Mouse (Mus musculus) lung, postnatal 0 days (tissue): ENCODE measurements around the gene Jmjd7. TPM values are rescaled to one million over a fixed set of nuclear protein-coding genes. Genes with fewer than 3 reads are reported as not detected.

Source experiments
- ATAC-seq: fragments of 200-750 bp; cut with Nextera tagmentation; 2 replicates; pipeline ENCODE4 v1.8.0; 2017; ENCODE audit warnings: moderate library complexity
- DNase-seq: peaks from one replicate; pipeline ENCODE4 v3.0.0-alpha.2; 2016; ENCODE audit warnings: low spot score
- H3K27ac ChIP-seq: fragments of 300-500 bp; sonication (generic); 2 replicates; pipeline ENCODE4 v1.5.1; 2014; ENCODE audit warnings: antibody characterized with exemption, mild to moderate bottlenecking, low read length, mixed read lengths
- H3K27me3 ChIP-seq: fragments of 300-500 bp; sonication (generic); replicated peaks from 2 replicates; pipeline ENCODE4 v1.6.1; 2014; ENCODE audit warnings: low read length, mixed read lengths; ENCODE audit not compliant: insufficient read depth
- H3K36me3 ChIP-seq: fragments of 300-500 bp; sonication (generic); 2 replicates; pipeline ENCODE4 v1.6.1; 2014; ENCODE audit warnings: low read length, mixed read lengths; ENCODE audit not compliant: insufficient read depth
- H3K4me1 ChIP-seq: fragments of 300-500 bp; sonication (generic); 2 replicates; pipeline ENCODE4 v1.6.1; 2014; ENCODE audit warnings: antibody characterized with exemption, low read depth, low read length, mixed read lengths; ENCODE audit not compliant: insufficient read depth
- H3K4me2 ChIP-seq: fragments of 300-500 bp; sonication (generic); replicated peaks from 2 replicates; pipeline ENCODE4 v1.6.1; 2014; ENCODE audit warnings: low read depth, mild to moderate bottlenecking, low read length, moderate library complexity, mixed read lengths
- H3K4me3 ChIP-seq: fragments of 300-500 bp; sonication (generic); 2 replicates; pipeline ENCODE4 v1.5.1; 2014; ENCODE audit warnings: low read depth, low read length
- H3K9ac ChIP-seq: fragments of 300-500 bp; sonication (generic); replicated peaks from 2 replicates; pipeline ENCODE4 v1.6.1; 2014; ENCODE audit warnings: low read depth, mild to moderate bottlenecking
- H3K9me3 ChIP-seq: fragments of 300-500 bp; sonication (generic); 2 replicates; pipeline ENCODE4 v1.6.1; 2016; ENCODE audit warnings: low read length, mixed read lengths
- CTCF ChIP-seq: IDR thresholded peaks from 2 replicates; pipeline ENCODE4 v1.5.1; 2016; ENCODE audit warnings: antibody characterized with exemption, mild to moderate bottlenecking
- EP300 ChIP-seq: IDR thresholded peaks from 2 replicates; pipeline ENCODE4 v1.6.1; 2016; ENCODE audit warnings: antibody characterized with exemption, mild to moderate bottlenecking, control low read depth
- WGBS: fragments of 180-500 bp; shearing (Covaris S2); extraction: QIAGEN DNeasy Blood & Tissue Kit; methylation state at CpG from one replicate; pipeline ENCODE4 v1.1.7; 2014; 5-methylcytosine and 5-hydroxymethylcytosine counted together
- polyA plus RNA-seq: library from polyadenylated mRNA; unstranded; fragments of >200 nt; fragmentation: Nextera tagmentation; extraction: Ambion mirVana; gene quantifications from 2 replicates; pipeline ENCODE4 v1.2.1, GENCODE M21; 2015

The Jmjd7 gene
- polyA plus RNA-seq: 18.1 and 22.6 TPM in 2 replicates

- H3K4me1 ChIP-seq: peaks cover 9% of the 10 kb centered on the region
- H3K4me2 ChIP-seq: peak within 1 kb of the TSS; percentile 79
- H3K36me3 ChIP-seq: peaks cover 9% of the 10 kb centered on the region; the same call in 1 of the 2 replicates
- peak within 1 kb of the TSS; percentile 73 for H3K9ac ChIP-seq
- no peaks in the 10 kb centered on the region for H3K27me3 ChIP-seq
- H3K9me3 ChIP-seq: no peaks in the 10 kb centered on the region
- ATAC-seq (peak; percentile 91), DNase-seq (peak; percentile 97)
- H3K27ac ChIP-seq: peak within 1 kb of the TSS; percentile 90
- 5% methylated on average over 50 of the region's 50 CpGs for WGBS
- peak; percentile 53 for TF ChIP-seq EP300
- peak; percentile 39 for TF ChIP-seq CTCF
- H3K4me3 ChIP-seq: peak within 1 kb of the TSS; percentile 59
Observed at GRCm38 (mm10) chr2:120026984-120027949, at the start of gene Jmjd7, which contains the start of gene Gm28042. TSS of gene Jmjd7 (plus strand) at chr2:120027483. TSS of gene Gm28042 (plus strand) at chr2:120027493.

GRCm38 (mm10) chr2:119980343-119980986, 46.8 kb upstream of the Jmjd7 start:
- TF ChIP-seq EP300: no peak
- TF ChIP-seq CTCF: no peak
- Histone ChIP-seq H3K4me3 (no peak overlapping the region), H3K27ac (no peak overlapping the region), H3K36me3 (no peaks in the 10 kb centered on the region), H3K9ac (no peak overlapping the region), H3K4me2 (no peak overlapping the region), H3K27me3 (no peaks in the 10 kb centered on the region), H3K4me1 (peaks cover 3% of the 10 kb centered on the region; the same call in 1 of the 2 replicates), H3K9me3 (no peaks in the 10 kb centered on the region)
- 70% methylated on average over 7 of the region's 7 CpGs for WGBS
- DNase-seq: no peak
- no peak for ATAC-seq

GRCm38 (mm10) chr2:119981631-119982030, 45.7 kb upstream of the Jmjd7 start:
- 86% methylated on average over 2 of the region's 2 CpGs for WGBS
- H3K36me3 ChIP-seq: no peaks in the 10 kb centered on the region
- ATAC-seq (no peak), DNase-seq (no peak)
- H3K27me3 ChIP-seq: no peaks in the 10 kb centered on the region
- no peaks in the 10 kb centered on the region for H3K9me3 ChIP-seq
- peaks cover 3% of the 10 kb centered on the region; the same call in 1 of the 2 replicates for H3K4me1 ChIP-seq
- H3K27ac ChIP-seq: no peak overlapping the region
- TF ChIP-seq EP300 (no peak), CTCF (no peak)
- no peak overlapping the region for H3K4me3 ChIP-seq
- no peak overlapping the region for H3K9ac ChIP-seq
- H3K4me2 ChIP-seq: no peak overlapping the region

- WGBS: 45% methylated on average over 8 of the region's 8 CpGs
Observed at GRCm38 (mm10) chr2:119985871-119986270, 41.4 kb upstream of the Jmjd7 start.

GRCm38 (mm10) chr2:119986369-119986768, 40.9 kb upstream of the Jmjd7 start:
- no peak overlapping the region for H3K4me3 ChIP-seq
- H3K27ac ChIP-seq: peak overlapping the region; percentile 52
- H3K4me1 ChIP-seq: peaks cover 3% of the 10 kb centered on the region; the same call in 1 of the 2 replicates
- H3K4me2 ChIP-seq: 0 out of 2 replicates have a peak overlapping the region, but pooled peaks have one; percentile 0
- WGBS: 53% methylated on average over 6 of the region's 6 CpGs
- ATAC-seq (peak; percentile 59), DNase-seq (peak; percentile 60)
- no peaks in the 10 kb centered on the region for H3K36me3 ChIP-seq
- TF ChIP-seq EP300: no peak
- TF ChIP-seq CTCF: no peak
- no peaks in the 10 kb centered on the region for H3K27me3 ChIP-seq
- H3K9ac ChIP-seq: no peak overlapping the region
- no peaks in the 10 kb centered on the region for H3K9me3 ChIP-seq

More at GRCm38 (mm10) chr2:119985871-119986270, 41.4 kb upstream of the Jmjd7 start:
- no peaks in the 10 kb centered on the region for H3K27me3 ChIP-seq
- DNase-seq (peak; percentile 95), ATAC-seq (peak; percentile 93)
- H3K4me2 ChIP-seq: no peak overlapping the region
- H3K4me1 ChIP-seq: peaks cover 3% of the 10 kb centered on the region; the same call in 1 of the 2 replicates
- H3K27ac ChIP-seq: peak overlapping the region; percentile 52
- H3K36me3 ChIP-seq: no peaks in the 10 kb centered on the region
- peak; percentile 88 for TF ChIP-seq EP300
- TF ChIP-seq CTCF: no peak
- no peak overlapping the region for H3K9ac ChIP-seq
- no peaks in the 10 kb centered on the region for H3K9me3 ChIP-seq
- no peak overlapping the region for H3K4me3 ChIP-seq

GRCm38 (mm10) chr2:119987441-119987840, 39.8 kb upstream of the Jmjd7 start:
- Histone ChIP-seq H3K9ac (no peak overlapping the region), H3K4me2 (no peak overlapping the region), H3K4me3 (no peak overlapping the region), H3K36me3 (no peaks in the 10 kb centered on the region), H3K9me3 (no peaks in the 10 kb centered on the region), H3K27me3 (no peaks in the 10 kb centered on the region), H3K4me1 (peaks cover 3% of the 10 kb centered on the region; the same call in 1 of the 2 replicates), H3K27ac (no peak overlapping the region)
- WGBS: 79% methylated on average over 2 of the region's 2 CpGs
- peak; percentile 85 for DNase-seq
- TF ChIP-seq EP300: peak; percentile 65; the same call in 1 of the 2 replicates
- no peak for TF ChIP-seq CTCF
- peak; percentile 83 for ATAC-seq
